Mouse (Mus musculus) spleen, adult 2 months (tissue): ENCODE data around the gene Map7. TPM values are rescaled to one million over a fixed set of nuclear protein-coding genes. Genes with fewer than 3 reads are reported as not detected.

Experiments used
- DNase-seq, 2 experiments: peaks; one replicate each; pipeline versions ENCODE4 v3.0.0 to v3.0.0-alpha.2; 2012 to 2021; ENCODE audit warnings: low spot score in 2 of 2, low read depth in 1 of 2
- H3K27ac ChIP-seq: fragments of 200-500 bp; 2 replicates; pipeline ENCODE4 v1.5.1; 2012; ENCODE audit warnings: low read length, inconsistent platforms; ENCODE audit not compliant: insufficient read depth
- H3K27me3 ChIP-seq: fragments of 200-500 bp; 2 replicates; pipeline ENCODE4 v1.6.1; 2012; ENCODE audit warnings: mild to moderate bottlenecking, moderate library complexity, low read length, inconsistent platforms; ENCODE audit not compliant: control insufficient read depth, insufficient read depth
- H3K36me3 ChIP-seq: fragments of 200-500 bp; 2 replicates; pipeline ENCODE4 v1.6.1; 2012; ENCODE audit warnings: mild to moderate bottlenecking, low read length, inconsistent platforms; ENCODE audit not compliant: control insufficient read depth, insufficient read depth
- H3K4me1 ChIP-seq: fragments of 200-500 bp; 2 replicates; pipeline ENCODE4 v1.6.1; 2011; ENCODE audit warnings: inconsistent platforms; ENCODE audit not compliant: control insufficient read depth, insufficient read depth, insufficient read length
- H3K4me3 ChIP-seq: fragments of 200-500 bp; 2 replicates; pipeline ENCODE4 v1.5.1; 2011; ENCODE audit warnings: mild to moderate bottlenecking, inconsistent platforms; ENCODE audit not compliant: insufficient read depth, insufficient read length; ENCODE audit errors: extremely low read depth
- CTCF ChIP-seq: fragments of 200-500 bp; IDR thresholded peaks from 2 replicates; pipeline ENCODE4 v1.5.1; 2011; ENCODE audit warnings: mild to moderate bottlenecking, inconsistent platforms; ENCODE audit not compliant: insufficient read depth, insufficient read length, insufficient replicate concordance; ENCODE audit errors: extremely low read depth
- POLR2A ChIP-seq: fragments of 200-500 bp; IDR thresholded peaks from 2 replicates; pipeline ENCODE4 v1.6.1; 2011; ENCODE audit warnings: low read depth, low read length, inconsistent platforms
- WGBS: fragments of 180-500 bp; shearing (Covaris S2); methylation state at CpG from one replicate; pipeline ENCODE4 v1.1.7; 2018; 5-methylcytosine and 5-hydroxymethylcytosine counted together
- polyA plus RNA-seq: library from polyadenylated mRNA; depleted of rRNA; stranded (reverse); fragments of >200 nt; gene quantifications from 2 replicates; pipeline ENCODE4 v1.2.3, GENCODE M21; 2012

Map7 gene
- polyA plus RNA-seq, 1 experiment: 1.8 TPM

DNA sequence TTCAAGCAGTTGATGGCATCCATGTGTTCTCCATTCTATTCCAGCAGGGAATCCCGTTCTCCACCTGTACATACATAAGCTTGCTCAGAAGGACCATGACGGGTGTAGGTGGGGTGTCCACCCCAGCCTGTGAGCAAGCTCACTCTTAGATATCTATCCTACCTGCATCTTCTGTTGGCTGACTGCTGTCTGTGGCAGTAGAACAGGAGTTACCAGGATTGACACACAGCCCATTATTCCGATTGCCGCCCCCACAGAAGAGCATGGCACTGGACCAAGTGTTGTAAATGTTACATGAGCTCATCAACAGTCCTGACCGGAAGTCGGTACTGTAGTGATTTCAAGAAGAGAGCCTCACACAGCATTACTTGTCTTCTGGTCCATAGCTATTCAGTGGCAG lies 92.6 kb downstream of the Map7 start:
- no peak for DNase-seq

DNA sequence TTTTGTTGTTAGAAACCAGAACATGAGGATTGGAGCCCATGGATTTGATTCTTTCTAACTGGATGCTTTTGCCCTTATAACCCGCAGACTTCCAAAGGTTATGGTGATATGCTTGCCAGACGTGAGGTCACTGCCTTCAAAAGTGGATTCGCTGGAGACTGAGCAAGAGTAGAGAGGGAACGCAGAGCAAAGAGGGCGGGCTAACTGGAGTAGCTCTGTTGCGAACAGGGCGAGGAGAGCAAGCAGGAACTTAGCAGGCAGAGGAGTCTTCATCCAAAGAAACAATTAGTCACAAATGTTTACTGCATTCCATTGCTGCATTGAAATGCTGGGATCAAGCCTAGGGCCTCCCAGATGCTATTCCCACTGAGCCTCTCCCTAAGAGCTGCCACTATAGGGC lies 95.0 kb downstream of the Map7 start:
- Histone ChIP-seq H3K27ac (no peak overlapping the region), H3K36me3 (no peaks in the 10 kb centered on the region), H3K4me1 (no peaks in the 10 kb centered on the region), H3K27me3 (no peaks in the 10 kb centered on the region), H3K4me3 (no peak overlapping the region)
- 94% methylated on average over 7 of the region's 7 CpGs for WGBS
- DNase-seq: no peak
- no peak for TF ChIP-seq CTCF

More for the DNA sequence above, 92.6 kb downstream of the Map7 start:
- no peak overlapping the region for H3K27ac ChIP-seq
- WGBS: 92% methylated on average over 6 of the region's 6 CpGs
- H3K4me3 ChIP-seq: no peak overlapping the region
- no peak for TF ChIP-seq CTCF
- TF ChIP-seq POLR2A: no peak
- H3K4me1 ChIP-seq: no peaks in the 10 kb centered on the region
- H3K27me3 ChIP-seq: no peaks in the 10 kb centered on the region
- no peaks in the 10 kb centered on the region for H3K36me3 ChIP-seq

DNA sequence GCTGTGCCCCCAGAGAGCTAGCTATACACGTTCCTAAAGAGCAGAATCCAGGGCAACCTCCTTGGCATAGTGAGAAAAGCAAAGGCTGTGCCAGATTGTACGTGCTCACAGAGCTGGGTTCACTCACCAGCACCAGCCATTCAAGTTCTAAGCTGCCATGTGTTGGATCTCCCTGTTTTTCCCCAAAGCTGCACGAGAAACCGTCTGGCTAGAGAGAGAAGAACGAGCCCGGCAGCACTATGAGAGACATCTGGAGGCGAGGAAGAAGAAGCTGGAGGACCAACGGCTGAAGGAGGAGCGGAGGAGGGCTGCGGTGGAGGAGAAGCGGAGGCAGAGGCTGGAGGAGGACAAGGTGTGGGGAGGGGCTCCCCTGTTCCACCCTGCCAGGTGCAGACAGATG lies 96.8 kb downstream of the Map7 start:
- TF ChIP-seq POLR2A (no peak), CTCF (no peak)
- no peak overlapping the region for H3K4me3 ChIP-seq
- H3K27ac ChIP-seq: no peak overlapping the region
- no peaks in the 10 kb centered on the region for H3K36me3 ChIP-seq
- no peak for DNase-seq
- no peaks in the 10 kb centered on the region for H3K27me3 ChIP-seq
- WGBS: 92% methylated on average over 11 of the region's 11 CpGs
- H3K4me1 ChIP-seq: no peaks in the 10 kb centered on the region

DNA sequence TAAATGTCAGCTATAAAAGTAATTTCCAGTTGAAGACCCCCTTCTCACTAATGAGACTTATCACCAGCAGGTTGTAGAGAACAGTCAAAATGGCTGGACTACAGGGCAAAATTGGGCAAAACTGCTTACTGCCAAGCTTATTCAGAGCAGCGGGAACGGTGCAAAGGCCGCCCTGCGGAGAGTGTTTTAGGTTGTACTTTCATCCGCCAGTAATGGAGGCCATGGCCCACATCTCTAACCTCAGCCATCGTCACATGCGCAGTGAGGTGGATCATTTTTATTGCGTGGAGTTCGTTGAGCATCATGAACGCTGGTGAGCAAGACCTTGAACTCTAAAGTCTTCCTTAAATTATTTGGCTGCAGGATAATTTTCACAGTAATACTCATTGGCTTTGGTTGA lies 100.8 kb downstream of the Map7 start:
- Histone ChIP-seq H3K27me3 (no peaks in the 10 kb centered on the region), H3K4me3 (no peak overlapping the region), H3K36me3 (no peaks in the 10 kb centered on the region), H3K27ac (no peak overlapping the region), H3K4me1 (no peaks in the 10 kb centered on the region)
- DNase-seq: no peak
- 95% methylated on average over 10 of the region's 10 CpGs for whole genome bisulfite sequencing
- TF ChIP-seq CTCF (no peak), POLR2A (no peak)

DNA sequence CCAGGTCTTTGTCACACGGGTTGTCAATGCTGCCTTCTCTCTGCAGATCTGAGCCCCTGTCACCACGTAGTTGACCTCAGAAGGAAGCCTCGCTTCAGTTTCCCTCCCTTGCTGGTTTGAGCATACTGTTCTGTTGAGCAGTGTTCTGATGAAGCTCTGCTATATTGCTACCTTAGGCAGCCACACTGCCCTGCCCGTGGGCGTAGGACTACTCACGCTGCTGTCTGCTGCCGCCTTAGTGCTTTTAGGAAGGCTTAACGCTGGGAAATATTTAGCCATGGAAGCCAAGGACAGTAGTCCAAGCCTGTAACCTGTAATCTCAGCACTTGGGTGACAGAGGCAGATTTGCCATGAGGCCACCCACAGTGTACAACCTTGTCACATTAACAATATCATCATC lies 107.3 kb downstream of the Map7 start:
- H3K36me3 ChIP-seq: no peaks in the 10 kb centered on the region

DNA sequence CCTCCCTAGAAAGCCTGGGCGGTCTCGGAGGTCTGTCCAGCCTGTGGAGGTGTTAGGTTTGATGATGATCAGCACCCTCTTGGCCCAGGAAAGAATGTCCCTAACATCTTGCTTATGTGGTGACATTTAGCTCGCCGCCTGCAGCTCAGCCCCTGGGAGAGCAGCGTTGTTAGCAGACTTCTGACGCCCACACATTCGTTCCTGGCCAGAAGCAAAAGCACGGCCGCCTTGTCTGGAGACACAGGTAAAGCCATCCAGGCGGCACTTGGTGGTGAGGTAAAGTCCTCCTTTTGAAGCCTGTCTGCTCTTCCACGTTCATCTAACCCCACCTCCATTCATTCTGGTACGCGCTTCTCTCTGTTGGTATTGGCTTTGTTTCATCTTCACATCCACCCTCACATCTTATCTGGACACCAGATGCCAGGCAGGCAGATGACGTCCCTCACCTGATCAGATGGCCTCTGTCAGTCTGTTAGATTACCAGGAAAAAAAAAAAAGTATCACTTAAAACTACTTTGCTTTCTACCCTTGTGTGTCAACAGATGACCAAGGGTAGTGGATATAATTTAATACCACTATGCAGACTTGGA lies 108.9 kb downstream of the Map7 start:
- TF ChIP-seq POLR2A (no peak), CTCF (no peak)
- Histone ChIP-seq H3K4me3 (no peak overlapping the region), H3K36me3 (no peaks in the 10 kb centered on the region), H3K27me3 (no peaks in the 10 kb centered on the region), H3K27ac (no peak overlapping the region), H3K4me1 (no peaks in the 10 kb centered on the region)
- DNase-seq: no peak
- 83% methylated on average over 14 of the region's 14 CpGs for WGBS

More for the DNA sequence above, 107.3 kb downstream of the Map7 start:
- DNase-seq: no peak
- 91% methylated on average over 8 of the region's 8 CpGs for WGBS
- Histone ChIP-seq H3K4me1 (no peaks in the 10 kb centered on the region), H3K27ac (no peak overlapping the region), H3K4me3 (no peak overlapping the region), H3K27me3 (no peaks in the 10 kb centered on the region)
- TF ChIP-seq CTCF (no peak), POLR2A (no peak)
